Mouse (Mus musculus) liver, embryonic 16.5 days (tissue): ENCODE results near the gene Palm2. TPM values are rescaled to one million over a fixed set of nuclear protein-coding genes. Genes with fewer than 3 reads are reported as not detected.

ENCODE experiments used
- ATAC-seq: fragments of 200-750 bp; cut with Nextera tagmentation; 2 replicates; pipeline ENCODE4 v1.8.0; 2017; ENCODE audit warnings: low read depth, mild to moderate bottlenecking, moderate number of reproducible peaks, moderate library complexity
- H3K27ac ChIP-seq: fragments of 300-500 bp; sonication (generic); 2 replicates; pipeline ENCODE4 v1.5.1; 2014; ENCODE audit warnings: mild to moderate bottlenecking, low read length
- H3K27me3 ChIP-seq: fragments of 300-500 bp; sonication (generic); 2 replicates; pipeline ENCODE4 v1.6.1; 2014; ENCODE audit warnings: low read depth, low read length, mixed read lengths; ENCODE audit not compliant: control insufficient read depth, insufficient read depth
- H3K36me3 ChIP-seq: fragments of 300-500 bp; sonication (generic); 2 replicates; pipeline ENCODE4 v1.6.1; 2014; ENCODE audit warnings: mild to moderate bottlenecking; ENCODE audit not compliant: control insufficient read depth, insufficient read depth
- H3K4me1 ChIP-seq: fragments of 300-500 bp; sonication (generic); 2 replicates; pipeline ENCODE4 v1.6.1; 2014; ENCODE audit warnings: low read depth, low read length, mixed read lengths; ENCODE audit not compliant: control insufficient read depth
- H3K4me2 ChIP-seq: fragments of 300-500 bp; sonication (generic); 2 replicates; pipeline ENCODE4 v1.6.1; 2014; ENCODE audit warnings: low read depth, low read length, mixed read lengths
- H3K4me3 ChIP-seq: fragments of 300-500 bp; sonication (generic); 2 replicates; pipeline ENCODE4 v1.5.1; 2014; ENCODE audit warnings: low read depth, mild to moderate bottlenecking, low read length
- H3K9ac ChIP-seq: fragments of 300-500 bp; sonication (generic); 2 replicates; pipeline ENCODE4 v1.6.1; 2014; ENCODE audit warnings: low read depth, low read length
- H3K9me3 ChIP-seq: fragments of 300-500 bp; sonication (generic); replicated peaks from 2 replicates; pipeline ENCODE4 v1.6.1; 2016; ENCODE audit warnings: low read length; ENCODE audit not compliant: control insufficient read depth
- WGBS: fragments of 180-500 bp; shearing (Covaris S2); extraction: QIAGEN DNeasy Blood & Tissue Kit; methylation state at CpG from one replicate; pipeline ENCODE4 v1.1.7; 2014; ENCODE audit not compliant: insufficient replicate concordance; 5-methylcytosine and 5-hydroxymethylcytosine counted together
- polyA plus RNA-seq: library from polyadenylated mRNA; unstranded; fragments of >200 nt; fragmentation: Nextera tagmentation; extraction: Ambion mirVana; gene quantifications from 2 replicates; pipeline ENCODE4 v1.2.1, GENCODE M21; 2015

Palm2 gene
- polyA plus RNA-seq, 1 experiment from 2014 or later = 0.41 TPM

- Histone ChIP-seq H3K36me3 (no peaks in the 10 kb centered on the region), H3K4me2 (no peak overlapping the region), H3K4me3 (no peak overlapping the region), H3K27ac (no peak overlapping the region), H3K27me3 (no peaks in the 10 kb centered on the region), H3K9me3 (no peaks in the 10 kb centered on the region), H3K9ac (no peak overlapping the region), H3K4me1 (no peaks in the 10 kb centered on the region)
- ATAC-seq = no peak
- 58% methylated on average over 5 of the region's 5 CpGs for WGBS
These were observed 267.5 kb downstream of the Palm2 start for GRCm38 (mm10) chr4:57701576-57701975.

GRCm38 (mm10) chr4:57703574-57704470, 269.8 kb downstream of the Palm2 start:
- H3K4me1 ChIP-seq = no peaks in the 10 kb centered on the region
- 66% methylated on average over 11 of the region's 11 CpGs for WGBS
- ATAC-seq = no peak
- no peaks in the 10 kb centered on the region for H3K27me3 ChIP-seq
- H3K4me2 ChIP-seq = no peak overlapping the region
- H3K9me3 ChIP-seq = no peaks in the 10 kb centered on the region
- H3K9ac ChIP-seq = no peak overlapping the region
- H3K4me3 ChIP-seq = no peak overlapping the region
- no peaks in the 10 kb centered on the region for H3K36me3 ChIP-seq
- H3K27ac ChIP-seq = no peak overlapping the region

- Histone ChIP-seq H3K27me3 (no peaks in the 10 kb centered on the region), H3K4me2 (no peak overlapping the region), H3K4me3 (no peak overlapping the region), H3K27ac (no peak overlapping the region), H3K9me3 (no peaks in the 10 kb centered on the region), H3K4me1 (no peaks in the 10 kb centered on the region), H3K36me3 (no peaks in the 10 kb centered on the region), H3K9ac (no peak overlapping the region)
- 58% methylated on average over 7 of the region's 7 CpGs for WGBS
- ATAC-seq = no peak
These were observed 270.5 kb downstream of the Palm2 start for GRCm38 (mm10) chr4:57704575-57704974.

- H3K4me2 ChIP-seq = no peak overlapping the region
- no peak for ATAC-seq
- no peak overlapping the region for H3K27ac ChIP-seq
- no peak overlapping the region for H3K9ac ChIP-seq
- H3K4me3 ChIP-seq = no peak overlapping the region
- H3K36me3 ChIP-seq = no peaks in the 10 kb centered on the region
- H3K4me1 ChIP-seq = no peaks in the 10 kb centered on the region
- H3K9me3 ChIP-seq = no peaks in the 10 kb centered on the region
- no peaks in the 10 kb centered on the region for H3K27me3 ChIP-seq
These were observed 281.8 kb downstream of the Palm2 start for GRCm38 (mm10) chr4:57715849-57716248.

GRCm38 (mm10) chr4:57716735-57717134, 282.7 kb downstream of the Palm2 start:
- Histone ChIP-seq H3K9ac (no peak overlapping the region), H3K27me3 (no peaks in the 10 kb centered on the region), H3K27ac (no peak overlapping the region), H3K4me1 (no peaks in the 10 kb centered on the region), H3K9me3 (no peaks in the 10 kb centered on the region), H3K4me2 (no peak overlapping the region), H3K36me3 (no peaks in the 10 kb centered on the region), H3K4me3 (no peak overlapping the region)
- no peak for ATAC-seq
- WGBS = 58% methylated on average over 4 of the region's 4 CpGs

- Histone ChIP-seq H3K36me3 (no peaks in the 10 kb centered on the region), H3K27me3 (no peaks in the 10 kb centered on the region), H3K4me1 (no peaks in the 10 kb centered on the region), H3K27ac (no peak within 1 kb of the TSS), H3K9me3 (no peaks in the 10 kb centered on the region), H3K9ac (no peak within 1 kb of the TSS), H3K4me2 (no peak within 1 kb of the TSS), H3K4me3 (no peak within 1 kb of the TSS)
- ATAC-seq = no peak
- 78% methylated on average over 9 of the region's 9 CpGs for WGBS
These were observed 283.3 kb downstream of the Palm2 start, which contains the start of gene Akap2 for GRCm38 (mm10) chr4:57717354-57717753. Gene Akap2, plus strand, starts transcription at chr4:57717657.

GRCm38 (mm10) chr4:57719370-57719769, 285.3 kb downstream of the Palm2 start:
- Histone ChIP-seq H3K4me2 (no peak overlapping the region), H3K36me3 (no peaks in the 10 kb centered on the region), H3K9me3 (no peaks in the 10 kb centered on the region), H3K4me1 (no peaks in the 10 kb centered on the region), H3K27me3 (no peaks in the 10 kb centered on the region), H3K27ac (no peak overlapping the region), H3K4me3 (no peak overlapping the region), H3K9ac (no peak overlapping the region)
- WGBS = 68% methylated on average over 1 of the region's 1 CpGs
- no peak for ATAC-seq

- Histone ChIP-seq H3K36me3 (no peaks in the 10 kb centered on the region), H3K4me1 (no peaks in the 10 kb centered on the region), H3K27me3 (no peaks in the 10 kb centered on the region), H3K4me2 (no peak overlapping the region), H3K9me3 (no peaks in the 10 kb centered on the region), H3K9ac (no peak overlapping the region), H3K4me3 (no peak overlapping the region), H3K27ac (no peak overlapping the region)
- WGBS = 25% methylated on average over 7 of the region's 7 CpGs
- no peak for ATAC-seq
These were observed 286.9 kb downstream of the Palm2 start for GRCm38 (mm10) chr4:57720869-57721361.

- no peak overlapping the region for H3K9ac ChIP-seq
- no peak for ATAC-seq
- WGBS = 65% methylated on average over 4 of the region's 4 CpGs
These were observed 288.2 kb downstream of the Palm2 start for GRCm38 (mm10) chr4:57722296-57722695.

More at GRCm38 (mm10) chr4:57722296-57722695, 288.2 kb downstream of the Palm2 start:
- Histone ChIP-seq H3K9me3 (no peaks in the 10 kb centered on the region), H3K4me3 (no peak overlapping the region), H3K4me2 (no peak overlapping the region), H3K27ac (no peak overlapping the region), H3K36me3 (no peaks in the 10 kb centered on the region), H3K27me3 (no peaks in the 10 kb centered on the region), H3K4me1 (no peaks in the 10 kb centered on the region)
